Mouse (Mus musculus): ENCODE results near the gene Ffar4. TPM values are rescaled to one million over a fixed set of nuclear protein-coding genes. Genes with fewer than 3 reads are reported as not detected.

The Ffar4 gene
- total RNA-seq (2014; rRNA removed) (0.54 and 0.95 TPM in 2 replicates), polyA plus RNA-seq (2015; fragmentation: Nextera tagmentation; extraction: Ambion mirVana) (0.15 and 0.20 TPM in 2 replicates)

- no peak for TF ChIP-seq CTCF (IDR thresholded peaks at IDR 0.05; ENCODE audit: low read depth)
- Histone ChIP-seq H3K27me3 (ENCODE audit: insufficient read depth, low read length) (peaks cover 38% of the 10 kb centered on the region), H3K4me3 (ENCODE audit: low read depth, low read length) (peak within 1 kb of the TSS; percentile 36), H3K4me2 (ENCODE audit: low read depth) (peak within 1 kb of the TSS; percentile 55), H3K4me1 (ENCODE audit: insufficient read depth) (no peaks in the 10 kb centered on the region), H3K9ac (0 out of 2 replicates have a peak within 1 kb of the TSS, but pooled peaks have one; percentile 25), H3K36me3 (ENCODE audit: insufficient read depth) (no peaks in the 10 kb centered on the region), H3K27ac (ENCODE audit: low read depth, low read length) (no peak within 1 kb of the TSS), H3K9me3 (ENCODE audit: low read length) (no peaks in the 10 kb centered on the region)
- peak; percentile 22 for DNase-seq
- ATAC-seq = peak; percentile 58
- WGBS = under 1% methylated on average over 74 of the region's 77 CpGs
These were observed at the start of gene Ffar4 for GRCm38 (mm10) chr19:38096858-38097758. TSS of gene Ffar4 (plus strand) at chr19:38097071.

GRCm38 (mm10) chr19:38049686-38050085 is 47.2 kb upstream of the Ffar4 start:
- Histone ChIP-seq H3K4me3 (ENCODE audit: low read depth, low read length) (no peak overlapping the region), H3K27me3 (ENCODE audit: insufficient read depth, low read length) (no peaks in the 10 kb centered on the region), H3K27ac (ENCODE audit: low read depth, low read length) (no peak overlapping the region), H3K9ac (no peak overlapping the region), H3K4me2 (ENCODE audit: low read depth) (no peak overlapping the region), H3K4me1 (ENCODE audit: insufficient read depth) (peaks cover 4% of the 10 kb centered on the region; the same call in 1 of the 2 replicates), H3K9me3 (ENCODE audit: low read length) (no peaks in the 10 kb centered on the region), H3K36me3 (ENCODE audit: insufficient read depth) (no peaks in the 10 kb centered on the region)
- DNase-seq (no peak), ATAC-seq (no peak)
- WGBS = 94% methylated on average over 1 of the region's 1 CpGs
- TF ChIP-seq CTCF (IDR thresholded peaks at IDR 0.05; ENCODE audit: low read depth) = no peak

- Histone ChIP-seq H3K27me3 (ENCODE audit: insufficient read depth, low read length) (no peaks in the 10 kb centered on the region), H3K4me3 (ENCODE audit: low read depth, low read length) (peak overlapping the region; percentile 60), H3K9ac (peak overlapping the region; percentile 63), H3K27ac (ENCODE audit: low read depth, low read length) (no peak overlapping the region), H3K9me3 (ENCODE audit: low read length) (no peaks in the 10 kb centered on the region), H3K4me2 (ENCODE audit: low read depth) (peak overlapping the region; percentile 56), H3K4me1 (ENCODE audit: insufficient read depth) (peaks cover 4% of the 10 kb centered on the region; the same call in 1 of the 2 replicates), H3K36me3 (ENCODE audit: insufficient read depth) (no peaks in the 10 kb centered on the region)
- TF ChIP-seq CTCF (IDR thresholded peaks at IDR 0.05; ENCODE audit: low read depth) = peak; percentile 84
- ATAC-seq = no peak
- 30% methylated on average over 8 of the region's 8 CpGs for WGBS
- peak; percentile 74 for DNase-seq
These were observed 43.4 kb upstream of the Ffar4 start for GRCm38 (mm10) chr19:38053227-38054041.

GRCm38 (mm10) chr19:38054149-38054719 is 42.6 kb upstream of the Ffar4 start:
- WGBS = under 1% methylated on average over 23 of the region's 23 CpGs
- Histone ChIP-seq H3K4me3 (ENCODE audit: low read depth, low read length) (peak overlapping the region; percentile 60), H3K4me2 (ENCODE audit: low read depth) (peak overlapping the region; percentile 56), H3K36me3 (ENCODE audit: insufficient read depth) (no peaks in the 10 kb centered on the region), H3K27ac (ENCODE audit: low read depth, low read length) (peak overlapping the region; percentile 58), H3K4me1 (ENCODE audit: insufficient read depth) (peaks cover 4% of the 10 kb centered on the region; the same call in 1 of the 2 replicates), H3K9me3 (ENCODE audit: low read length) (no peaks in the 10 kb centered on the region), H3K27me3 (ENCODE audit: insufficient read depth, low read length) (no peaks in the 10 kb centered on the region), H3K9ac (peak overlapping the region; percentile 63)
- ATAC-seq = peak; percentile 91
- TF ChIP-seq CTCF (IDR thresholded peaks at IDR 0.05; ENCODE audit: low read depth) = no peak
- DNase-seq = no peak

GRCm38 (mm10) chr19:38054720-38055192 is 42.1 kb upstream of the Ffar4 start, which contains the start of gene Cep55:
TSS of gene Cep55 (plus strand) at chr19:38055011.
- DNase-seq (peak; percentile 98), ATAC-seq (peak; percentile 96)
- Histone ChIP-seq H3K27me3 (ENCODE audit: insufficient read depth, low read length) (no peaks in the 10 kb centered on the region), H3K27ac (ENCODE audit: low read depth, low read length) (peak within 1 kb of the TSS; percentile 58), H3K4me1 (ENCODE audit: insufficient read depth) (peaks cover 4% of the 10 kb centered on the region; the same call in 1 of the 2 replicates), H3K4me2 (ENCODE audit: low read depth) (peak within 1 kb of the TSS; percentile 95), H3K9ac (peak within 1 kb of the TSS; percentile 63), H3K36me3 (ENCODE audit: insufficient read depth) (no peaks in the 10 kb centered on the region), H3K4me3 (ENCODE audit: low read depth, low read length) (peak within 1 kb of the TSS; percentile 60), H3K9me3 (ENCODE audit: low read length) (no peaks in the 10 kb centered on the region)
- peak; percentile 29; the same call in 1 of the 2 replicates for TF ChIP-seq CTCF (IDR thresholded peaks at IDR 0.05; ENCODE audit: low read depth)
- 1% methylated on average over 35 of the region's 36 CpGs for WGBS

- peaks cover 4% of the 10 kb centered on the region; the same call in 1 of the 2 replicates for H3K4me1 ChIP-seq (ENCODE audit: insufficient read depth)
- no peaks in the 10 kb centered on the region for H3K9me3 ChIP-seq (ENCODE audit: low read length)
- H3K27me3 ChIP-seq (ENCODE audit: insufficient read depth, low read length) = no peaks in the 10 kb centered on the region
- ATAC-seq (no peak), DNase-seq (no peak)
- no peaks in the 10 kb centered on the region for H3K36me3 ChIP-seq (ENCODE audit: insufficient read depth)
- H3K27ac ChIP-seq (ENCODE audit: low read depth, low read length) = no peak overlapping the region
- 16% methylated on average over 6 of the region's 6 CpGs for WGBS
- no peak overlapping the region for H3K9ac ChIP-seq
- peak overlapping the region; percentile 60; the same call in 1 of the 2 replicates for H3K4me3 ChIP-seq (ENCODE audit: low read depth, low read length)
- no peak for TF ChIP-seq CTCF (IDR thresholded peaks at IDR 0.05; ENCODE audit: low read depth)
- 0 out of 2 replicates have a peak overlapping the region, but pooled peaks have one; percentile 95 for H3K4me2 ChIP-seq (ENCODE audit: low read depth)
These were observed 41.1 kb upstream of the Ffar4 start for GRCm38 (mm10) chr19:38055798-38056197.

Data from forebrain, postnatal 0 days (tissue).